Mouse (Mus musculus): ENCODE measurements around the gene Misp. TPM values are rescaled to one million over a fixed set of nuclear protein-coding genes. Genes with fewer than 3 reads are reported as not detected.

Gene Misp
- total and polyA plus RNA-seq, 3 experiments: 0.50 to 0.82 (median 0.52) TPM

- Histone ChIP-seq H3K79me2 (replicated peaks; ENCODE audit: control insufficient read depth, insufficient read depth, low read length) (no peaks in the 10 kb centered on the region), H3K4me3 (no peak overlapping the region), H3K36me3 (ENCODE audit: control insufficient read depth, insufficient read depth, low read length) (no peaks in the 10 kb centered on the region), H3K27ac (no peak overlapping the region), H3K4me1 (ENCODE audit: control insufficient read depth, insufficient read depth, low read length) (peaks cover 4% of the 10 kb centered on the region), H3K9ac (ENCODE audit: low read depth, low read length) (no peak overlapping the region), H3K27me3 (ENCODE audit: control insufficient read depth, insufficient read depth, low read length) (no peaks in the 10 kb centered on the region)
- 35% methylated on average over 2 of the region's 2 CpGs for WGBS
- DNase-seq: no peak
- TF ChIP-seq POLR2A (IDR thresholded peaks at IDR 0.05; ENCODE audit: insufficient read depth, low read depth, low read length) (no peak), CTCF (IDR thresholded peaks at IDR 0.05) (no peak), EP300 (IDR thresholded peaks at IDR 0.05; ENCODE audit: insufficient read depth, low read depth, low read length) (no peak)
- intact Hi-C loops (cut with DNase I): no loop called here
These were observed 41.6 kb upstream of the Misp start for GRCm38 (mm10) chr10:79779193-79779592.

DNA sequence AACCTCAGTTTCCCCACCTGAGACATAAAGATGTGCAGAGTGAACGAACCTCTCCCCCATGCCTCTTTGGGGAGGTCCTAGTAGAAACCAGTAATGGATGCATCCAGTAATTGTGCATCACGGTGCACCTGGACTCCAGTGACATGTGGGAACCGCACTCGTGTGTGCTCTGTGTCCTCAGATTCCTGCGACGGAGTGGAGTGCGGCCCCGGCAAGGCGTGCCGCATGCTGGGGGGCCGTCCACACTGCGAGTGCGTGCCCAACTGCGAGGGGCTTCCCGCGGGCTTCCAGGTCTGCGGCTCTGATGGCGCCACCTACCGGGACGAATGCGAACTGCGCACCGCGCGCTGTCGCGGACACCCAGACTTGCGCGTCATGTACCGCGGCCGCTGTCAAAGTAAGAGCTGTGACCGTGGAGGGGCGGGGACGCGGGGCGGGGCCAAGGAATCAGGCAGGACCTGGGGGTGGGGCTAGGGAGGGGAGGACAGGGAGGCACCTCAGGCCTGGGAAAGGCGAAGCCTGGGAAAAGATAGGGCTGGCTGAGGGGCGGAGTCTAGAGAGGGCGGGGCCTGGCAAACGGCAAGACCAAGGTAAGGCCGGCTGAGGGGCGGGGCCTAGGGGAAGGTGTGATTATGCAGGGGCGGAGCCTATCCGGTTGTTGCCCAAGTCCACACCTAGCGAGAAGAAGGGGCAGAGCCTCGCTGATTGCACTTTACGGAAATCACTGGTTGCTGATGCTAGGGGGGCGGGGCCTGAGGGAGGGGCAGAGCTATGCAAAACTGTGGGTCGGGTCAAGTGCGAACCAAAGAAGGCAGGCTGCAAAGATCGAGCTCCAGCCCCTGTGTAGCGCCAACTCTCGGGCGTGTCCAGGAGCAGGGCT, 40.8 kb upstream of the Misp start:
- peak overlapping the region; percentile 63 for H3K9ac ChIP-seq (ENCODE audit: low read depth, low read length)
- no peak for TF ChIP-seq POLR2A (IDR thresholded peaks at IDR 0.05; ENCODE audit: insufficient read depth, low read depth, low read length)
- 0 out of 2 replicates have a peak, but pooled peaks have one; percentile 41 for TF ChIP-seq EP300 (IDR thresholded peaks at IDR 0.05; ENCODE audit: insufficient read depth, low read depth, low read length)
- TF ChIP-seq CTCF (IDR thresholded peaks at IDR 0.05): peak; percentile 80
- no peaks in the 10 kb centered on the region for H3K27me3 ChIP-seq (ENCODE audit: control insufficient read depth, insufficient read depth, low read length)
- no peaks in the 10 kb centered on the region for H3K36me3 ChIP-seq (ENCODE audit: control insufficient read depth, insufficient read depth, low read length)
- no peak overlapping the region; the same call in 1 of the 2 replicates for H3K27ac ChIP-seq
- H3K4me3 ChIP-seq: peak overlapping the region; percentile 49
- DNase-seq: peak; percentile 94
- no peaks in the 10 kb centered on the region for H3K79me2 ChIP-seq (replicated peaks; ENCODE audit: control insufficient read depth, insufficient read depth, low read length)
- peaks cover 4% of the 10 kb centered on the region for H3K4me1 ChIP-seq (ENCODE audit: control insufficient read depth, insufficient read depth, low read length)
- intact Hi-C loops (cut with DNase I): loop anchor here (5.0 kb wide), 2 partner anchors 37 to 73 kb away; no protein-coding TSS in a partner anchor
- WGBS: 3% methylated on average over 55 of the region's 55 CpGs

- no peaks in the 10 kb centered on the region for H3K36me3 ChIP-seq (ENCODE audit: control insufficient read depth, insufficient read depth, low read length)
- H3K27me3 ChIP-seq (ENCODE audit: control insufficient read depth, insufficient read depth, low read length): no peaks in the 10 kb centered on the region
- H3K9ac ChIP-seq (ENCODE audit: low read depth, low read length): peak overlapping the region; percentile 25; the same call in 1 of the 2 replicates
- no peak overlapping the region; the same call in 1 of the 2 replicates for H3K27ac ChIP-seq
- peaks cover 4% of the 10 kb centered on the region for H3K4me1 ChIP-seq (ENCODE audit: control insufficient read depth, insufficient read depth, low read length)
- H3K79me2 ChIP-seq (replicated peaks; ENCODE audit: control insufficient read depth, insufficient read depth, low read length): no peaks in the 10 kb centered on the region
- WGBS: 3% methylated on average over 13 of the region's 13 CpGs
- intact Hi-C loops (cut with DNase I): loop anchor here (5.0 kb wide), 2 partner anchors 37 to 73 kb away; no protein-coding TSS in a partner anchor
- TF ChIP-seq POLR2A (IDR thresholded peaks at IDR 0.05; ENCODE audit: insufficient read depth, low read depth, low read length): no peak
- TF ChIP-seq CTCF (IDR thresholded peaks at IDR 0.05): no peak
- TF ChIP-seq EP300 (IDR thresholded peaks at IDR 0.05; ENCODE audit: insufficient read depth, low read depth, low read length): no peak
- H3K4me3 ChIP-seq: peak overlapping the region; percentile 49
- DNase-seq: no peak
These were observed 40.1 kb upstream of the Misp start for GRCm38 (mm10) chr10:79780664-79781015.

DNA sequence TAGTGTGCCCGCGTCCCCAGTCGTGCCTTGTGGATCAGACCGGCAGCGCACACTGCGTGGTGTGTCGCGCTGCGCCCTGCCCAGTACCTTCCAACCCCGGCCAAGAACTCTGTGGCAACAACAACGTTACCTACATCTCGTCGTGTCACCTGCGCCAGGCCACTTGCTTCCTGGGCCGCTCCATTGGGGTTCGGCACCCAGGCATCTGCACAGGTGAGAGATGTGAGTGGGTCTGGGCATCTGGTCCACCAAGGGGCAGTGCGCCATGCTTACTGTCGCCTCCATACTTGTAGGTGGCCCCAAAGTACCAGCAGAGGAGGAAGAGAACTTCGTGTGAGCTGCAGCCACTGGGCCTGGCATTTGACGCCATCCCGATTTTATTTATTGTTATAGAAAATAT, 39.6 kb upstream of the Misp start:
- H3K27ac ChIP-seq: no peak overlapping the region
- 49% methylated on average over 21 of the region's 21 CpGs for WGBS

DNA sequence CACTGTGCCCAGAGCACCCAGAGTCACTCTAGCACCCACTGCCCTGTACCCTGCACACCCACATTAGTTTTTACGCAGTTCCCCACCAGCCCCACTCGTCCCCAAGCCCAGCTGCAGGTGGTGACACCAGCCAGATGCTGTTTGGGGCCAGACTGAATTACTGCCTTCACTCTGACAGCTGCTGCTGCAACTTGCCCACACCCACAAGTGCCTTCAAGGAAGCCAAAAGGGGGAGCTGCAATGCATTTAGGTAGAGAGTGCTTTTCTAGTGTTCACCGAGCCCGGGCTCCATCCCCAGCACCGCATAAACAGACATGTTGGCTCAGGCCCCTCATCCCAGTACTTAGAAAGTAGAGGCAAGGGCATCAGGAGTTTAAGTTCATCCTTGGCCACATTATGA, 38.8 kb upstream of the Misp start:
- no peaks in the 10 kb centered on the region for H3K36me3 ChIP-seq (ENCODE audit: control insufficient read depth, insufficient read depth, low read length)
- WGBS: 79% methylated on average over 5 of the region's 5 CpGs
- intact Hi-C loops (cut with DNase I): loop anchor here (5.0 kb wide), 2 partner anchors 35 to 75 kb away; no protein-coding TSS in a partner anchor

More for the DNA sequence above, 39.6 kb upstream of the Misp start:
- Histone ChIP-seq H3K79me2 (replicated peaks; ENCODE audit: control insufficient read depth, insufficient read depth, low read length) (no peaks in the 10 kb centered on the region), H3K36me3 (ENCODE audit: control insufficient read depth, insufficient read depth, low read length) (no peaks in the 10 kb centered on the region), H3K27me3 (ENCODE audit: control insufficient read depth, insufficient read depth, low read length) (no peaks in the 10 kb centered on the region), H3K4me1 (ENCODE audit: control insufficient read depth, insufficient read depth, low read length) (peaks cover 4% of the 10 kb centered on the region), H3K4me3 (no peak overlapping the region), H3K9ac (ENCODE audit: low read depth, low read length) (no peak overlapping the region)
- DNase-seq: peak in 1 of 2 experiments; percentile 21
- intact Hi-C loops (cut with DNase I): loop anchor here (5.0 kb wide), 2 partner anchors 36 to 74 kb away; no protein-coding TSS in a partner anchor
- TF ChIP-seq POLR2A (IDR thresholded peaks at IDR 0.05; ENCODE audit: insufficient read depth, low read depth, low read length): no peak
- no peak for TF ChIP-seq EP300 (IDR thresholded peaks at IDR 0.05; ENCODE audit: insufficient read depth, low read depth, low read length)
- TF ChIP-seq CTCF (IDR thresholded peaks at IDR 0.05): no peak

More for the DNA sequence above, 38.8 kb upstream of the Misp start:
- Histone ChIP-seq H3K27ac (no peak overlapping the region), H3K4me3 (no peak overlapping the region), H3K4me1 (ENCODE audit: control insufficient read depth, insufficient read depth, low read length) (peaks cover 4% of the 10 kb centered on the region), H3K27me3 (ENCODE audit: control insufficient read depth, insufficient read depth, low read length) (no peaks in the 10 kb centered on the region), H3K79me2 (replicated peaks; ENCODE audit: control insufficient read depth, insufficient read depth, low read length) (no peaks in the 10 kb centered on the region), H3K9ac (ENCODE audit: low read depth, low read length) (no peak overlapping the region)
- DNase-seq: no peak
- no peak for TF ChIP-seq EP300 (IDR thresholded peaks at IDR 0.05; ENCODE audit: insufficient read depth, low read depth, low read length)
- TF ChIP-seq POLR2A (IDR thresholded peaks at IDR 0.05; ENCODE audit: insufficient read depth, low read depth, low read length): no peak
- TF ChIP-seq CTCF (IDR thresholded peaks at IDR 0.05): no peak

Data from heart, adult 2 months (tissue).